Mouse (Mus musculus): ENCODE data around the gene Msln.

The Msln gene

GRCm38 (mm10) chr17:25723470-25723869, 30.7 kb downstream of the Msln start:
- no peak for DNase-seq (ENCODE audit: low spot score)

GRCm38 (mm10) chr17:25721476-25721875, 32.7 kb downstream of the Msln start:
- DNase-seq (ENCODE audit: low spot score): no peak

GRCm38 (mm10) chr17:25717691-25718090, 36.5 kb downstream of the Msln start:
- DNase-seq (ENCODE audit: low spot score): no peak

- no peak for DNase-seq (ENCODE audit: low spot score)
Observed at GRCm38 (mm10) chr17:25716711-25717637, 37.2 kb downstream of the Msln start, which contains the start of gene Gng13. Gng13 (plus strand) TSS chr17:25717171.

- DNase-seq (ENCODE audit: low spot score): no peak
Observed at GRCm38 (mm10) chr17:25716130-25716529, 38.0 kb downstream of the Msln start.

GRCm38 (mm10) chr17:25715627-25716026, 38.6 kb downstream of the Msln start:
- no peak for DNase-seq (ENCODE audit: low spot score)

- DNase-seq (ENCODE audit: low spot score): no peak
Observed at GRCm38 (mm10) chr17:25711136-25711535, 43.0 kb downstream of the Msln start.

GRCm38 (mm10) chr17:25709994-25710393, 44.2 kb downstream of the Msln start:
- DNase-seq (ENCODE audit: low spot score): no peak

- DNase-seq (ENCODE audit: low spot score): no peak
Observed at GRCm38 (mm10) chr17:25700863-25701496, 53.2 kb downstream of the Msln start.
